Mouse (Mus musculus) liver, postnatal 0 days (tissue): ENCODE measurements around the gene Kbtbd13. TPM values are rescaled to one million over a fixed set of nuclear protein-coding genes. Genes with fewer than 3 reads are reported as not detected.

Experiments used
- ATAC-seq: fragments of 200-750 bp; cut with Nextera tagmentation; 2 replicates; pipeline ENCODE4 v1.8.0; 2017; ENCODE audit warnings: mild to moderate bottlenecking, moderate library complexity
- DNase-seq: peaks from one replicate; pipeline ENCODE4 v3.0.0-alpha.2; 2016
- H3K27ac ChIP-seq: fragments of 300-500 bp; sonication (generic); 2 replicates; pipeline ENCODE4 v1.5.1; 2014; ENCODE audit warnings: antibody characterized with exemption, moderate library complexity, mild to moderate bottlenecking, low read depth
- H3K27me3 ChIP-seq: fragments of 300-500 bp; sonication (generic); 2 replicates; pipeline ENCODE4 v1.6.1; 2014; ENCODE audit warnings: low read length, control low read depth, mixed read lengths; ENCODE audit not compliant: insufficient read depth
- H3K36me3 ChIP-seq: fragments of 300-500 bp; sonication (generic); replicated peaks from 2 replicates; pipeline ENCODE4 v1.6.1; 2014; ENCODE audit warnings: mild to moderate bottlenecking, control low read depth, low read length, moderate library complexity, mixed read lengths; ENCODE audit not compliant: insufficient read depth
- H3K4me1 ChIP-seq: fragments of 300-500 bp; sonication (generic); 2 replicates; pipeline ENCODE4 v1.6.1; 2014; ENCODE audit warnings: antibody characterized with exemption, mild to moderate bottlenecking, control low read depth; ENCODE audit not compliant: insufficient read depth
- H3K4me2 ChIP-seq: fragments of 300-500 bp; sonication (generic); 2 replicates; pipeline ENCODE4 v1.6.1; 2014; ENCODE audit warnings: low read depth, mild to moderate bottlenecking, low read length, moderate library complexity, mixed read lengths
- H3K4me3 ChIP-seq: fragments of 300-500 bp; sonication (generic); 2 replicates; pipeline ENCODE4 v1.5.1; 2014; ENCODE audit warnings: low read depth, low read length
- H3K9ac ChIP-seq: fragments of 300-500 bp; sonication (generic); replicated peaks from 2 replicates; pipeline ENCODE4 v1.6.1; 2014; ENCODE audit warnings: mild to moderate bottlenecking, moderate library complexity
- H3K9me3 ChIP-seq: fragments of 300-500 bp; sonication (generic); 2 replicates; pipeline ENCODE4 v1.6.1; 2016; ENCODE audit warnings: mild to moderate bottlenecking, control low read depth, low read length, mixed read lengths
- CTCF ChIP-seq: sonication (generic); IDR thresholded peaks from 2 replicates; pipeline ENCODE4 v1.5.1; 2016; ENCODE audit warnings: antibody characterized with exemption, low read depth
- EP300 ChIP-seq: IDR thresholded peaks from 2 replicates; pipeline ENCODE4 v1.6.1; 2016; ENCODE audit warnings: antibody characterized with exemption, low read depth, mild to moderate bottlenecking
- WGBS: fragments of 180-500 bp; shearing (Covaris S2); extraction: QIAGEN DNeasy Blood & Tissue Kit; methylation state at CpG from one replicate; pipeline ENCODE4 v1.1.7; 2014; ENCODE audit not compliant: insufficient replicate concordance; 5-methylcytosine and 5-hydroxymethylcytosine counted together
- polyA plus RNA-seq: library from polyadenylated mRNA; unstranded; fragments of >200 nt; fragmentation: Nextera tagmentation; extraction: Ambion mirVana; gene quantifications from 2 replicates; pipeline ENCODE4 v1.2.1, GENCODE M21; 2015

Gene Kbtbd13
- 0.09 and 0.11 TPM in 2 replicates for polyA plus RNA-seq

DNA sequence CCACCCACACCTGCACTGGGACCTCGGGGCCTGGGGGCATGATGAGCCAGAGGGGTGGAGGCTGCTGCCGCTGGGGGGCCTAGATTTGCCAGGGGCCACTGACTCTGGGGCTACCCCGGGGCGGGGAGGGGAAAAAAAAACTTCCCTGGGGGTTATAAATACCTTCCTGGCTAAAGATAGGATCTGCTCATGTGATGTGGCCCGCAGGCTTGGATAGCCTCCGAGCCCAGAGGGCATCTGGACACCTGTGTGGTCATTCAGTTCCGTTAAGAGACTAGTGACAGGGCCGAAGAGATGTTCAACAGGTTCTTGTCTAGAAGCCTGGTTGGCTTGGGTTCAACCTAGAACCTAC is at the start of gene Kbtbd13:
Gene Kbtbd13, minus strand, starts transcription at position 40 of the 352 bp plus-strand sequence.
- Histone ChIP-seq H3K27me3 (peaks cover 26% of the 10 kb centered on the region), H3K4me3 (peak within 1 kb of the TSS; percentile 35), H3K4me2 (peak within 1 kb of the TSS; percentile 67), H3K27ac (peak within 1 kb of the TSS; percentile 29; the same call in 1 of the 2 replicates), H3K9ac (no peak within 1 kb of the TSS), H3K4me1 (peaks cover 16% of the 10 kb centered on the region), H3K36me3 (no peaks in the 10 kb centered on the region), H3K9me3 (no peaks in the 10 kb centered on the region)
- ATAC-seq = no peak
- TF ChIP-seq EP300 (no peak), CTCF (no peak)
- 34% methylated on average over 8 of the region's 8 CpGs for WGBS
- no peak for DNase-seq

DNA sequence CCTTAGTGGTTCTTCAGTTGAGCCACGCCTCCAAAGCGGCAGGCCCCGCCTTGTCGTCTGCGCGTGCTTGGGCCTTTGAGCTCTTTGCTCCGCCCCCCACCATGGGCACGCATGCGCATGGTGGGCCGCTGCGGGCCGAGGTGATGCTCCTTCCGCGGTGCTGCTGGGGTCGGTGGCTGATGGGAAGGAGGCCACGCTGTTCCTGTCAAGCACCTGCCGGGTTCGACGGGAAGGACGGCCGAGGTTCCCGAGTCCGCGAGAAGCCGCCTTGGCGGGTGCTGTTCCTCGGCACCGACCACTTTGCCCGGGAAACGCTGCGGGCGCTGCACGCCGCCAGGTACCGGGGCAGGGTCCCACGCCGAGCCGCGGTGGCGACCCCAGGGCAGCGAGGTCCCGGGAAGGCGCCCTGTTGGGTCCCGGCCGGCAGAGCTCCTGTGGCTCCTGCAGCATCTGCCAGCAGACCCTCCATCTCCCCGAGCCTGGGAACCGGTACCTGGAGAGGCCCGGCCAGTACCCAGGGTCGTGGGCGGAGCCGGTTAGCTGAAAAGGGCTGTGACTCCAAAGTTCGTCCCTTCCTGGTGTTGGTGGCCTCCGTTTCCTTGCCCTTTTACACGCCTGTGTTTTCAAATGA is 44.3 kb upstream of the Kbtbd13 start, which contains the start of gene Mtfmt:
Gene Mtfmt, plus strand, starts transcription at position 112 of the 631 bp plus-strand sequence.
- no peaks in the 10 kb centered on the region for H3K9me3 ChIP-seq
- H3K4me3 ChIP-seq = peak within 1 kb of the TSS; percentile 98
- peaks cover 5% of the 10 kb centered on the region for H3K4me1 ChIP-seq
- peak within 1 kb of the TSS; percentile 90 for H3K4me2 ChIP-seq
- DNase-seq (peak; percentile 98), ATAC-seq (peak; percentile 91)
- H3K27me3 ChIP-seq = no peaks in the 10 kb centered on the region
- peak within 1 kb of the TSS; percentile 86 for H3K9ac ChIP-seq
- H3K27ac ChIP-seq = peak within 1 kb of the TSS; percentile 58
- no peak for TF ChIP-seq CTCF
- TF ChIP-seq EP300 = no peak
- H3K36me3 ChIP-seq = peaks cover 5% of the 10 kb centered on the region; the same call in 1 of the 2 replicates
- WGBS = under 1% methylated on average over 52 of the region's 54 CpGs

GRCm38 (mm10) chr9:65435211-65435610 is 43.8 kb upstream of the Kbtbd13 start:
- Histone ChIP-seq H3K9me3 (no peaks in the 10 kb centered on the region), H3K27me3 (no peaks in the 10 kb centered on the region), H3K27ac (no peak overlapping the region), H3K4me2 (peak overlapping the region; percentile 90; the same call in 1 of the 2 replicates), H3K4me1 (peaks cover 5% of the 10 kb centered on the region), H3K9ac (no peak overlapping the region), H3K36me3 (no peaks in the 10 kb centered on the region), H3K4me3 (no peak overlapping the region; the same call in 1 of the 2 replicates)
- TF ChIP-seq CTCF (no peak), EP300 (no peak)
- DNase-seq (no peak), ATAC-seq (no peak)
- 66% methylated on average over 4 of the region's 4 CpGs for WGBS

DNA sequence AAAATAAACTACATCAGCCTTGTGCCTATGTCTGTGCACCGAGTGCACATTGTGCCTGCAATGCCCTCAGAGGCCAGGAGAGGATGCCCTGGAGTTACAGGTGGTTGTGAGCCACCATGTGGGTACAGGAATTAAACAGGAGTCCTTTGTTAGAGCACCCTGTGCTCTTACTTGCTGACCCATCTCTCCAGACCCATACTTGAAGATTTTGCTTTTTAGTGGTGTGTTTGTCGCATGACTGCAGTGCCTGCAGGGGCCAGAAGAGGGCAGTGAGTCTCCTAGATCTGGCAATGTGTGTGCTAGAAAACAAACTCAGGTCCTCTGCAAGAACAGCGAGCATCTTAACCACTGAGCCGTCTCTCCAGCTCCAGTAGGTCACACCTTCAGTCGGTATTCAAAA is 42.7 kb upstream of the Kbtbd13 start:
- TF ChIP-seq CTCF (peak; percentile 78), EP300 (no peak)
- 56% methylated on average over 5 of the region's 5 CpGs for WGBS
- no peak overlapping the region for H3K27ac ChIP-seq
- H3K4me2 ChIP-seq = no peak overlapping the region
- H3K36me3 ChIP-seq = no peaks in the 10 kb centered on the region
- H3K4me3 ChIP-seq = no peak overlapping the region
- DNase-seq (peak; percentile 74), ATAC-seq (no peak)
- peaks cover 5% of the 10 kb centered on the region for H3K4me1 ChIP-seq
- H3K9ac ChIP-seq = no peak overlapping the region
- H3K27me3 ChIP-seq = no peaks in the 10 kb centered on the region
- H3K9me3 ChIP-seq = no peaks in the 10 kb centered on the region

GRCm38 (mm10) chr9:65432236-65432635 is 40.8 kb upstream of the Kbtbd13 start:
- peak; percentile 40 for ATAC-seq
- WGBS = 3% methylated on average over 3 of the region's 3 CpGs
- Histone ChIP-seq H3K9ac (no peak overlapping the region), H3K9me3 (no peaks in the 10 kb centered on the region), H3K27me3 (no peaks in the 10 kb centered on the region), H3K4me3 (no peak overlapping the region), H3K27ac (no peak overlapping the region), H3K4me2 (no peak overlapping the region), H3K4me1 (peaks cover 5% of the 10 kb centered on the region), H3K36me3 (no peaks in the 10 kb centered on the region)
- TF ChIP-seq CTCF (peak; percentile 93), EP300 (no peak)
- peak; percentile 81 for DNase-seq

DNA sequence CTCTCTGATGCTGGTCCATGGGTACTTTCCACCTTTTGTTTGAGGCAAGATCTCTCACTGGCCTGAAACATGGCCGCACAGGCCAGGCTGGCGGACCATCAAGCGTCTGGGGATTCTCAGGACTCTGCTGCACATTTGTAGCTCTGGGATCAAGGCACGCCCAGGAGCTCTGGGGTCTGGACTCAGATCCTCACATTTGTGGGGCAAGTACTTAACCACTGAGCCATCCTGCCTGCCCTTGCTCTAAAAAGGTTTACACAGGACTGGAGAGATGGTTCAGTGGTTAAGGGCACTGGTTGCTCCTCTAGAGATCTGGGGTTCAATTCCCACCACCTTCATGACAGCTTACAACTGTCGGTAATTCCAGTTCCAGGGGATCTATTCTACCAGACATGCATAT is 39.5 kb upstream of the Kbtbd13 start:
- Histone ChIP-seq H3K4me1 (no peaks in the 10 kb centered on the region), H3K9me3 (no peaks in the 10 kb centered on the region), H3K27me3 (no peaks in the 10 kb centered on the region), H3K4me2 (no peak overlapping the region), H3K9ac (no peak overlapping the region), H3K27ac (no peak overlapping the region), H3K4me3 (no peak overlapping the region), H3K36me3 (no peaks in the 10 kb centered on the region)
- DNase-seq (no peak), ATAC-seq (no peak)
- 88% methylated on average over 5 of the region's 5 CpGs for WGBS
- no peak for TF ChIP-seq CTCF
- no peak for TF ChIP-seq EP300
